8 mouse cellular contexts compared by ENCODE assay signal in genomic region chr11:96830539-96831216, GRCm38 (mm10). TPM values are rescaled to one million over a fixed set of nuclear protein-coding genes. Genes with fewer than 3 reads are reported as not detected.
DNase-seq lines count a peak whose midpoint lies in the region; ATAC-seq lines count a peak whose summit lies in the region.

No protein-coding gene starts in this region.

- peaks cover 44% of the 10 kb centered on the region for H3K4me1 ChIP-seq in kidney, embryonic 15.5 days
- peaks cover 7% of the 10 kb centered on the region; the same call in 1 of the 2 replicates for H3K4me1 ChIP-seq in brown adipose tissue, adult 24 weeks (ENCODE audit: control insufficient read depth, insufficient read depth, insufficient read length, low read length)
- H3K4me1 ChIP-seq in hindbrain, embryonic 14.5 days (replicated peaks; ENCODE audit: control insufficient read depth, insufficient read depth, low read length), result peaks cover 38% of the 10 kb centered on the region
- peaks cover 39% of the 10 kb centered on the region for H3K4me1 ChIP-seq in midbrain, embryonic 15.5 days

- H3K27ac ChIP-seq in kidney, embryonic 15.5 days, result peak overlapping the region; percentile 100
- H3K27ac ChIP-seq in brown adipose tissue, adult 24 weeks (replicated peaks; ENCODE audit: low read depth, low read length), result peak overlapping the region; percentile 83
- peak overlapping the region; percentile 93 for H3K27ac ChIP-seq in hindbrain, embryonic 14.5 days
- peak overlapping the region; percentile 96 for H3K27ac ChIP-seq in midbrain, embryonic 15.5 days

- H3K4me3 ChIP-seq in kidney, embryonic 15.5 days (replicated peaks), result peak overlapping the region; percentile 95
- H3K4me3 ChIP-seq in brown adipose tissue, adult 24 weeks (ENCODE audit: insufficient read depth, low read depth, low read length), result peak overlapping the region; percentile 67
- peak overlapping the region; percentile 67 for H3K4me3 ChIP-seq in hindbrain, embryonic 14.5 days (replicated peaks; ENCODE audit: low read length)
- peak overlapping the region; percentile 98 for H3K4me3 ChIP-seq in midbrain, embryonic 15.5 days

- H3K36me3 ChIP-seq in kidney, embryonic 15.5 days, result peaks cover 19% of the 10 kb centered on the region
- H3K36me3 ChIP-seq in hindbrain, embryonic 14.5 days (replicated peaks; ENCODE audit: control insufficient read depth, insufficient read depth), result peaks cover 22% of the 10 kb centered on the region
- H3K36me3 ChIP-seq in midbrain, embryonic 15.5 days (replicated peaks), result peaks cover 4% of the 10 kb centered on the region

- WGBS in kidney, embryonic 15.5 days, result 21% methylated on average over 13 of the region's 13 CpGs
- WGBS in hindbrain, embryonic 14.5 days, result 22% methylated on average over 13 of the region's 13 CpGs
- 21% methylated on average over 13 of the region's 13 CpGs for WGBS in midbrain, embryonic 15.5 days

- no peak for DNase-seq in kidney, postnatal 10 days
- DNase-seq in hindbrain, embryonic 14.5 days (ENCODE audit: low spot score), result peak; percentile 35
- DNase-seq in cerebellum, adult 11-12 months, result no peak

- H3K4me2 ChIP-seq in kidney, embryonic 15.5 days, result peak overlapping the region; percentile 70
- H3K4me2 ChIP-seq in hindbrain, embryonic 14.5 days (replicated peaks), result peak overlapping the region; percentile 57
- H3K4me2 ChIP-seq in midbrain, embryonic 15.5 days, result peak overlapping the region; percentile 62

- H3K9ac ChIP-seq in kidney, embryonic 15.5 days, result peak overlapping the region; percentile 71
- H3K9ac ChIP-seq in hindbrain, embryonic 14.5 days, result peak overlapping the region; percentile 62
- peak overlapping the region; percentile 58 for H3K9ac ChIP-seq in midbrain, embryonic 15.5 days

- no peaks in the 10 kb centered on the region for H3K27me3 ChIP-seq in kidney, embryonic 15.5 days
- H3K27me3 ChIP-seq in hindbrain, embryonic 14.5 days (ENCODE audit: control insufficient read depth, insufficient read depth, low read length), result no peaks in the 10 kb centered on the region
- no peaks in the 10 kb centered on the region for H3K27me3 ChIP-seq in midbrain, embryonic 15.5 days (replicated peaks)

- no peak for ATAC-seq in kidney, embryonic 15.5 days (replicated peaks; ENCODE audit: low FRiP score)
- no peak for ATAC-seq in hindbrain, embryonic 14.5 days (ENCODE audit: low FRiP score)
- ATAC-seq in midbrain, embryonic 15.5 days (replicated peaks), result no peak
- no peak for ATAC-seq in erythroid progenitor cell, adult 5-6 weeks (replicated peaks; ENCODE audit: low FRiP score, poor library complexity, severe bottlenecking)
- no peak for ATAC-seq in frontal cortex, adult (ENCODE audit: low TSS enrichment)

- no peaks in the 10 kb centered on the region for H3K9me3 ChIP-seq in kidney, embryonic 15.5 days (replicated peaks)
- H3K9me3 ChIP-seq in hindbrain, embryonic 14.5 days (ENCODE audit: control insufficient read depth, low read length), result no peaks in the 10 kb centered on the region
- no peaks in the 10 kb centered on the region for H3K9me3 ChIP-seq in midbrain, embryonic 15.5 days

RNA-seq across cellular contexts. Expression of gene Nfe2l1, which starts 0.9 kb away (rescaled TPM):
- polyA plus RNA-seq in kidney, embryonic 15.5 days (2015; fragmentation: Nextera tagmentation; extraction: Ambion mirVana), result 78.5 and 82.1 TPM in 2 replicates
- polyA plus RNA-seq in brown adipose tissue, adult 24 weeks (2012; ENCODE audit: insufficient read depth, insufficient read length, missing spikeins), result 333 and 448 TPM in 2 replicates
- 49.3 and 54.7 TPM in 2 replicates for polyA plus RNA-seq in hindbrain, embryonic 14.5 days (2014; fragmentation: Nextera tagmentation; extraction: Ambion mirVana)
- polyA plus RNA-seq in midbrain, embryonic 15.5 days (2015; fragmentation: Nextera tagmentation; extraction: Ambion mirVana), result 80.9 and 81.2 TPM in 2 replicates
- total RNA-seq in erythroid progenitor cell, adult 5-6 weeks (2015; ENCODE audit: low replicate concordance), result 34.4 and 34.6 TPM in 2 replicates
- total RNA-seq in erythroid progenitor cell, adult 5-6 weeks (2017; ENCODE audit: low replicate concordance), result 34.8 and 37.4 TPM in 2 replicates

RNA-seq across cellular contexts. Expression of gene Copz2, which starts 19.0 kb away (rescaled TPM):
- polyA plus RNA-seq in kidney, embryonic 15.5 days (2015; fragmentation: Nextera tagmentation; extraction: Ambion mirVana), result 117 and 121 TPM in 2 replicates
- polyA plus RNA-seq in brown adipose tissue, adult 24 weeks (2012; ENCODE audit: insufficient read depth, insufficient read length, missing spikeins), result 55.7 and 98.7 TPM in 2 replicates
- 23.1 and 29.7 TPM in 2 replicates for polyA plus RNA-seq in hindbrain, embryonic 14.5 days (2014; fragmentation: Nextera tagmentation; extraction: Ambion mirVana)
- polyA plus RNA-seq in midbrain, embryonic 15.5 days (2015; fragmentation: Nextera tagmentation; extraction: Ambion mirVana), result 19.9 and 20.5 TPM in 2 replicates
- not detected in 2 replicates for total RNA-seq in erythroid progenitor cell, adult 5-6 weeks (2015; ENCODE audit: low replicate concordance)
- not detected in 2 replicates for total RNA-seq in erythroid progenitor cell, adult 5-6 weeks (2017; ENCODE audit: low replicate concordance)

RNA-seq across cellular contexts. Expression of gene Cbx1, which starts 41.8 kb away (rescaled TPM):
- polyA plus RNA-seq in kidney, embryonic 15.5 days (2015; fragmentation: Nextera tagmentation; extraction: Ambion mirVana), result 136 and 154 TPM in 2 replicates
- 24.3 and 31.2 TPM in 2 replicates for polyA plus RNA-seq in brown adipose tissue, adult 24 weeks (2012; ENCODE audit: insufficient read depth, insufficient read length, missing spikeins)
- polyA plus RNA-seq in hindbrain, embryonic 14.5 days (2014; fragmentation: Nextera tagmentation; extraction: Ambion mirVana), result 52.5 and 57.7 TPM in 2 replicates
- polyA plus RNA-seq in midbrain, embryonic 15.5 days (2015; fragmentation: Nextera tagmentation; extraction: Ambion mirVana), result 70.6 and 76.7 TPM in 2 replicates
- 41.5 and 60.9 TPM in 2 replicates for total RNA-seq in erythroid progenitor cell, adult 5-6 weeks (2015; ENCODE audit: low replicate concordance)
- 60.8 and 75.6 TPM in 2 replicates for total RNA-seq in erythroid progenitor cell, adult 5-6 weeks (2017; ENCODE audit: low replicate concordance)

RNA-seq across cellular contexts. Expression of gene Snx11, which starts 53.3 kb away (rescaled TPM):
- 19.2 and 20.4 TPM in 2 replicates for polyA plus RNA-seq in kidney, embryonic 15.5 days (2015; fragmentation: Nextera tagmentation; extraction: Ambion mirVana)
- 4.0 and 7.6 TPM in 2 replicates for polyA plus RNA-seq in brown adipose tissue, adult 24 weeks (2012; ENCODE audit: insufficient read depth, insufficient read length, missing spikeins)
- 37.9 and 42.5 TPM in 2 replicates for polyA plus RNA-seq in hindbrain, embryonic 14.5 days (2014; fragmentation: Nextera tagmentation; extraction: Ambion mirVana)
- polyA plus RNA-seq in midbrain, embryonic 15.5 days (2015; fragmentation: Nextera tagmentation; extraction: Ambion mirVana), result 47.2 and 51.1 TPM in 2 replicates
- total RNA-seq in erythroid progenitor cell, adult 5-6 weeks (2015; ENCODE audit: low replicate concordance), result 14.4 and 31.9 TPM in 2 replicates
- 36.2 and 49.7 TPM in 2 replicates for total RNA-seq in erythroid progenitor cell, adult 5-6 weeks (2017; ENCODE audit: low replicate concordance)
